Mouse (Mus musculus) limb, embryonic 14.5 days (tissue): ENCODE results near the gene Cyp2u1. TPM values are rescaled to one million over a fixed set of nuclear protein-coding genes. Genes with fewer than 3 reads are reported as not detected.

Experiments used
- ATAC-seq: fragments of 200-750 bp; cut with Nextera tagmentation; 2 replicates; pipeline ENCODE4 v1.8.0; 2017; ENCODE audit warnings: low read depth, moderate number of reproducible peaks, moderate TSS enrichment; ENCODE audit not compliant: low FRiP score
- DNase-seq: peaks from one replicate; pipeline ENCODE4 v3.0.0-alpha.2; 2015; ENCODE audit warnings: low spot score
- H3K27ac ChIP-seq: fragments of 300-500 bp; sonication (generic); replicated peaks from 2 replicates; pipeline ENCODE4 v1.5.1; 2014; ENCODE audit warnings: low read depth, mild to moderate bottlenecking, low read length, moderate library complexity, mixed read lengths
- H3K27me3 ChIP-seq: fragments of 300-500 bp; sonication (generic); 2 replicates; pipeline ENCODE4 v1.6.1; 2014; ENCODE audit warnings: low read length, mixed read lengths; ENCODE audit not compliant: control insufficient read depth, insufficient read depth
- H3K36me3 ChIP-seq: fragments of 300-500 bp; sonication (generic); 2 replicates; pipeline ENCODE4 v1.6.1; 2014; ENCODE audit warnings: mild to moderate bottlenecking, low read length, moderate library complexity, mixed read lengths; ENCODE audit not compliant: control insufficient read depth, insufficient read depth
- H3K4me1 ChIP-seq: fragments of 300-500 bp; sonication (generic); 2 replicates; pipeline ENCODE4 v1.6.1; 2014; ENCODE audit warnings: antibody characterized with exemption, low read length, mixed read lengths; ENCODE audit not compliant: control insufficient read depth, insufficient read depth
- H3K4me2 ChIP-seq: fragments of 300-500 bp; sonication (generic); replicated peaks from 2 replicates; pipeline ENCODE4 v1.6.1; 2014; ENCODE audit warnings: low read depth, mild to moderate bottlenecking, low read length, moderate library complexity; ENCODE audit not compliant: severe bottlenecking
- H3K4me3 ChIP-seq: fragments of 300-500 bp; sonication (generic); replicated peaks from 2 replicates; pipeline ENCODE4 v1.5.1; 2014; ENCODE audit warnings: low read length
- H3K9ac ChIP-seq: fragments of 300-500 bp; sonication (generic); 2 replicates; pipeline ENCODE4 v1.6.1; 2014; ENCODE audit warnings: mild to moderate bottlenecking, low read depth, low read length, moderate library complexity; ENCODE audit not compliant: severe bottlenecking
- H3K9me3 ChIP-seq: fragments of 300-500 bp; sonication (generic); 2 replicates; pipeline ENCODE4 v1.6.1; 2016; ENCODE audit warnings: low read length; ENCODE audit not compliant: control insufficient read depth
- POLR2A ChIP-seq: fragments of 200-500 bp; IDR thresholded peaks from 2 replicates; pipeline ENCODE4 v1.8.0; 2012; ENCODE audit warnings: inconsistent platforms, mild to moderate bottlenecking, moderate library complexity, borderline replicate concordance; ENCODE audit not compliant: insufficient read depth, insufficient read length; ENCODE audit errors: extremely low read depth
- WGBS: fragments of 180-500 bp; shearing (Covaris S2); extraction: QIAGEN DNeasy Blood & Tissue Kit; methylation state at CpG from one replicate; pipeline ENCODE4 v1.1.7; 2014; 5-methylcytosine and 5-hydroxymethylcytosine counted together
- polyA plus RNA-seq, 2 experiments: library from polyadenylated mRNA; depleted of rRNA in 1 of 2; stranded (reverse) in 1 of 2; unstranded in 1 of 2; fragments of >200 nt; fragmentation: Nextera tagmentation in 1 of 2; extraction: Ambion mirVana in 1 of 2; gene quantifications; 2 replicates each; pipeline versions ENCODE4 v1.2.1 to v1.2.3; 2012 to 2014

Cyp2u1 gene
- polyA plus RNA-seq, 2 experiments: 1.2 to 1.7 TPM

DNA sequence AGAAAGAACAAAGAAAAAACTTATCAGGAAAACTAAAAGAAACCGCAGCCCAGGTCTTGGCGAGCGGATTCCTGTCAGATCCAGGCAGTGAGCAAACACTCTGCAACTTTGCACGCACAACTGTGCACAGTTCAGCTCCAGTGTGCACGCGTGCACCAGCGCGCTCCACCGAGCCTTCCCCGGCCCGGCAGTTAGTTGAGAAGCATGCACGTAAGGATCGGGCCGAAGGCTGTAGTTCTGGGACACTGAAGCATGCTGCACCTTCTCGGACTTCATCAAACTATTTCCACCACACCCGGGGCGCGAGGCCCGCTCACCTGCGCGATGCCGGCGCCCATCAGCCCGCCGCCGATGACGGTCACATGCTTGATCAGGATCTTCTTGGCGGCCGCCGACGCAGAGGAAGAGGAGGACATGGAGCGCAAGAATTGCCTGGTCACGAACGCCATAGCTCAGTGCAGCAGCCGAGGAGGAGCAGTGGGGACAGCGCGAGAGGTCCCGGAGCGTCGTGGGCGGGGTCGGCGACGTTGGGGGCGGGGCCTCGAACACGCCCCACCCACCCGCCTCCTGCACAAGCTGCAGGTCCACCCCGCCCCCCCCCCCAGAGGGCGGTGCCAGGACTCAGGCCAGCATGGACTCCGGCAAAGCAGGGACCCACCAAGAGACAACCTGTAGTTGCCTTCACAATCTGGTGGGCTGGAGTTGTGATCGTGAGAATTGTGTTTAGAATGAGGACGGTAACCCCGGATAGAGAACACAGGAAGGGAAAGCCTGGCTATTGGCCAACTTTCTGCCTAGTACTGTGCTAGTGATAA is 31.3 kb downstream of the Cyp2u1 start, which contains the start of gene Hadh:
TSS of gene Hadh (minus strand) at position 543 of the 815 bp plus-strand sequence.
- DNase-seq (peak; percentile 90), ATAC-seq (peak; percentile 92)
- no peak for TF ChIP-seq POLR2A
- Histone ChIP-seq H3K9ac (peak within 1 kb of the TSS; percentile 73), H3K4me3 (peak within 1 kb of the TSS; percentile 87), H3K9me3 (no peaks in the 10 kb centered on the region), H3K4me1 (peaks cover 35% of the 10 kb centered on the region), H3K27ac (peak within 1 kb of the TSS; percentile 72), H3K36me3 (peaks cover 5% of the 10 kb centered on the region; the same call in 1 of the 2 replicates), H3K4me2 (peak within 1 kb of the TSS; percentile 59), H3K27me3 (no peaks in the 10 kb centered on the region)
- WGBS: under 1% methylated on average over 51 of the region's 54 CpGs

DNA sequence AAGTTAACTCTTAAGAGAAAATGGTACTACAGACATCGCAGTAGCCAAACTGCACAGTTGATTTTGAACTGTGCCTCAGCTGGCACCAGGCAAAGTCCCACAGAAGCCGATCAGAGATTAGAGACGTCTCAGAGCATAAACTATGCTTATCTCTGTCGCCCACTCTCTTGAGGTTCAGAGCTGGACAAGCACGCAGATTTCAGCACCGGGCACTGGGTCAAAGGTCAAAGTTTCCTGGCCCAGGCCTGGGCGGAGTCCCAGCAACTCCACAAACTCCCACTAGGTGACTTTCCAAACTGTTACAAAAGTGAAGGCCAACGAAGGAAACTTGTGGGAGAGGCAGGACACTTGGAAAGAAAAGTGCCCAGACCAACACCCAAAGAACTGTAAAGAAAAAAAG is 31.9 kb downstream of the Cyp2u1 start:
- 9% methylated on average over 8 of the region's 8 CpGs for WGBS
- Histone ChIP-seq H3K4me3 (peak overlapping the region; percentile 87), H3K27me3 (no peaks in the 10 kb centered on the region), H3K9ac (peak overlapping the region; percentile 73), H3K9me3 (no peaks in the 10 kb centered on the region), H3K4me1 (peaks cover 37% of the 10 kb centered on the region), H3K27ac (no peak overlapping the region), H3K36me3 (peaks cover 6% of the 10 kb centered on the region; the same call in 1 of the 2 replicates), H3K4me2 (peak overlapping the region; percentile 59)
- DNase-seq (peak; percentile 40), ATAC-seq (peak; percentile 32; the same call in 1 of the 2 replicates)
- TF ChIP-seq POLR2A: no peak

DNA sequence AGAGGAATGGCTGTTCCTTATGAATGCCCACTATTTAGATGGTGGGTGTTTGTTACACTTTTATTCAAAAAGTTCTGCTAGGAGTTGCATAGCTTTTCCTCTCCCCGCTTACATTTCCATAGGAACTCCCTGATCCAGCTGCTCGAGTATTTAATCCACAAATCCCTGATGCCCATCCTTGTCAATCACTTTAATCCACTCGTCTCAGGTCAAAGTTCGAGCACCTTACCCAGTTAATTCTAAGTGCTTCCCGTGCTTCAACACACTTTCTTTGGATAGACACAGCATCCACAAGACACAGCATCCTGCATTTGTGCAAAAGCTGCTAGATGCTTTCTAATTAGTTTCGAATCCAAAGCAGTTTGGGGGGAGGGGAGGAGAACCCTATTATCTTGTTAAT is 32.6 kb downstream of the Cyp2u1 start:
- Histone ChIP-seq H3K4me1 (peaks cover 38% of the 10 kb centered on the region), H3K9me3 (no peaks in the 10 kb centered on the region), H3K4me3 (0 out of 2 replicates have a peak overlapping the region, but pooled peaks have one; percentile 87), H3K4me2 (peak overlapping the region; percentile 59), H3K9ac (no peak overlapping the region), H3K27me3 (no peaks in the 10 kb centered on the region), H3K27ac (no peak overlapping the region), H3K36me3 (peaks cover 6% of the 10 kb centered on the region; the same call in 1 of the 2 replicates)
- DNase-seq (no peak), ATAC-seq (no peak)
- 58% methylated on average over 6 of the region's 6 CpGs for WGBS
- TF ChIP-seq POLR2A: no peak

DNA sequence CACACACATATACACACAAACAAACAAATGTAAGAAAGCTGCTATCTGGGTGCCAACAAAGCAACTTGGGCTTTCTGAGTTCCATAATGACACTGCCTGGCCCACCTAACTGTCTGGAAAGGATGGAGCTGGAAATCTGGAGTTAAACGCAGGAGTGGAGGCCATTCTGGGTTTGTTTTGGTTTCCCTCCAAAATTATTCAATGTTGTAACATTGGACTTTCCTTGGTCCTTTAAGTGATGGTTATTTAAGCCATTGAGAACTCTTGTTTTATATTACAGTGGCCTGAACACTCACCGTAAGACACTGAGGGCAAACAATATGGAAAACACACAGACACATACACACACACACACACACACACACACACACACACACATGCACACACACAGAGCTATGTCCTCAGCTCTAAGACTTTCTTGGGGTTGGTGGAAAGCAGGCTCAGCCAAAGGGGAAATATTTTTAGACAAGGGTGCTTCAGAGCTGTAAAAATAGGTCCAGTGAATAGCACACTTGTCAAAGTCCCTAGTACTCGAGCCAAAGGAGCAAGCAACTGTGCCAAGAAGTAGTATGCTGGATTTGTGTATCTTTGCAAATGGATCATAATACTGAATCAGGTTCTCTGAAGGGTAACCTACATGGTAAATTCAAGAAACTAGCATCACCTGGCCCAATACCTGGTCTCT is 36.5 kb downstream of the Cyp2u1 start:
- H3K4me2 ChIP-seq: no peak overlapping the region
- H3K4me3 ChIP-seq: no peak overlapping the region
- peaks cover 29% of the 10 kb centered on the region for H3K4me1 ChIP-seq
- no peak for DNase-seq
- no peaks in the 10 kb centered on the region for H3K9me3 ChIP-seq
- H3K36me3 ChIP-seq: peaks cover 9% of the 10 kb centered on the region; the same call in 1 of the 2 replicates
- no peaks in the 10 kb centered on the region for H3K27me3 ChIP-seq
- no peak for ATAC-seq
- H3K27ac ChIP-seq: no peak overlapping the region
- no peak for TF ChIP-seq POLR2A
- no peak overlapping the region for H3K9ac ChIP-seq
- WGBS: 84% methylated on average over 3 of the region's 3 CpGs

DNA sequence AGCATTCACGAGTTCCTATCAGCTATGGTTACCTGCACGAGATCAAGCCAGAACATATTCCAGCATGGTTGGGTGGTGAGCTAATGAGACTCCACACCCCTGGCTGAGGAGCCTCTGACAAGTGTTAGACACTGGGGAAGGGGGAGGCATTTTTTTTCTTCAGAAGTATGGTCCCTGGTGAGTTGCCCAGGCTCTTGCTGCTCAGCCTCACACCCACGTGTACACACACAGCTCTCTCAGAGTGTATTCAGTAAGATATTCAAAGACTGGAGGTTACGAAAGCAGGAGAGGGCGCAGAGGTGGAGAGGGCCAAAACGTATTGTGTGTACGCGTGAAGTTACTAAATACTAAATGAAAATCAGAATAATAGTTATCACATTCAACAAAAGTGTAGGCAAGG is 37.5 kb downstream of the Cyp2u1 start:
- no peak overlapping the region for H3K9ac ChIP-seq
- TF ChIP-seq POLR2A: no peak
- DNase-seq: no peak
- no peak overlapping the region for H3K4me3 ChIP-seq
- H3K4me2 ChIP-seq: no peak overlapping the region
- H3K4me1 ChIP-seq: peaks cover 22% of the 10 kb centered on the region
- no peaks in the 10 kb centered on the region for H3K9me3 ChIP-seq
- H3K27me3 ChIP-seq: no peaks in the 10 kb centered on the region
- ATAC-seq: no peak
- no peak overlapping the region for H3K27ac ChIP-seq
- H3K36me3 ChIP-seq: peaks cover 9% of the 10 kb centered on the region; the same call in 1 of the 2 replicates
- 90% methylated on average over 8 of the region's 8 CpGs for WGBS
